Mouse (Mus musculus): ENCODE data around the gene Anapc4. TPM values are rescaled to one million over a fixed set of nuclear protein-coding genes. Genes with fewer than 3 reads are reported as not detected.

The Anapc4 gene
- total RNA-seq, 2 experiments from 2014 or later, result 61.2 to 70.6 TPM

Other genes with a start within 250 kb of the Anapc4 start
- gene Sepsecs, start 164.3 kb upstream of the Anapc4 start, total RNA-seq (2021), result 1 to 10 TPM; 7.5 TPM
- 1 to 10 TPM; 7.8 to 8.1 TPM for gene Pi4k2b, start 92.4 kb upstream of the Anapc4 start, total RNA-seq (2021)
- gene Zcchc4, start 58.6 kb upstream of the Anapc4 start, total RNA-seq (2021), result 1 to 10 TPM; 7.9 to 9.5 TPM
- gene Slc34a2, start 204.1 kb downstream of the Anapc4 start, total RNA-seq (2021), result under 1 TPM in 1 of 2 experiments, not detected in 1; 0.37 TPM